In genomic region chr17:47254026-47254425, GRCm38 (mm10) we compare ENCODE assay signal across 27 mouse cellular contexts.
DNase-seq lines count a peak whose midpoint lies in the region; ATAC-seq lines count a peak whose summit lies in the region.
"Had no signal": no experiment of that assay in that cellular context is flagged by ENCODE, and none has a peak within 500 bp of the region (broad histone marks: within the 10 kb centered on the region; RNA-seq: fewer than 3 reads in every experiment).

No protein-coding gene starts in this region.

- peaks cover 15% of the 10 kb centered on the region for H3K36me3 ChIP-seq in hindbrain, embryonic 12.5 days
- H3K36me3 ChIP-seq in hindbrain, embryonic 11.5 days (ENCODE audit: control insufficient read depth, insufficient read depth, low read length) = no peaks in the 10 kb centered on the region
- no peaks in the 10 kb centered on the region for H3K36me3 ChIP-seq in hindbrain, embryonic 16.5 days (ENCODE audit: control insufficient read depth, insufficient read depth, low read length)

- H3K9ac ChIP-seq in hindbrain, embryonic 12.5 days = no peak overlapping the region
- H3K9ac ChIP-seq in hindbrain, embryonic 11.5 days (ENCODE audit: low read depth, low read length) = no peak overlapping the region
- H3K9ac ChIP-seq in hindbrain, embryonic 16.5 days (ENCODE audit: low read depth, low read length) = no peak overlapping the region
- H3K9ac ChIP-seq: embryonic facial prominence, embryonic 15.5 days; heart, embryonic 15.5 days; limb, embryonic 13.5 days; lung, embryonic 15.5 days; midbrain, embryonic 12.5 days; stomach, embryonic 15.5 days had no signal

- H3K27me3 ChIP-seq in hindbrain, embryonic 12.5 days = no peaks in the 10 kb centered on the region
- H3K27me3 ChIP-seq in hindbrain, embryonic 11.5 days (ENCODE audit: control insufficient read depth, insufficient read depth, low read length) = no peaks in the 10 kb centered on the region
- no peaks in the 10 kb centered on the region for H3K27me3 ChIP-seq in hindbrain, embryonic 16.5 days (replicated peaks; ENCODE audit: control insufficient read depth, insufficient read depth, low read length)
- H3K27me3 ChIP-seq: embryonic facial prominence, embryonic 15.5 days; heart, embryonic 15.5 days; limb, embryonic 13.5 days; lung, embryonic 15.5 days; midbrain, embryonic 12.5 days; stomach, embryonic 15.5 days had no signal

- ATAC-seq in hindbrain, embryonic 12.5 days (ENCODE audit: low FRiP score) = peak; percentile 63; the same call in 1 of the 2 replicates
- no peak for ATAC-seq in hindbrain, embryonic 11.5 days (ENCODE audit: low FRiP score)
- ATAC-seq in hindbrain, embryonic 16.5 days = peak; percentile 70
- ATAC-seq: activated CD4-positive, CD25-positive, alpha-beta regulatory T cell, adult 4 months; inflammation-experienced regulatory T-cells, adult 6 months had no signal

- no peaks in the 10 kb centered on the region for H3K9me3 ChIP-seq in hindbrain, embryonic 12.5 days (replicated peaks)
- H3K9me3 ChIP-seq in hindbrain, embryonic 11.5 days (ENCODE audit: control insufficient read depth, low read length) = no peaks in the 10 kb centered on the region
- H3K9me3 ChIP-seq in hindbrain, embryonic 16.5 days (ENCODE audit: control insufficient read depth, low read length) = no peaks in the 10 kb centered on the region
- H3K9me3 ChIP-seq: embryonic facial prominence, embryonic 10.5 days; embryonic facial prominence, embryonic 15.5 days; heart, embryonic 10.5 days; heart, embryonic 15.5 days; limb, embryonic 13.5 days; lung, embryonic 15.5 days; midbrain, embryonic 12.5 days; stomach, embryonic 15.5 days had no signal

- no peak overlapping the region for H3K4me2 ChIP-seq in hindbrain, embryonic 12.5 days (replicated peaks)
- no peak overlapping the region for H3K4me2 ChIP-seq in hindbrain, embryonic 11.5 days (replicated peaks; ENCODE audit: low read depth, low read length)
- H3K4me2 ChIP-seq in hindbrain, embryonic 16.5 days (ENCODE audit: low read length) = no peak overlapping the region
- H3K4me2 ChIP-seq: embryonic facial prominence, embryonic 15.5 days; heart, embryonic 15.5 days; limb, embryonic 13.5 days; liver, embryonic 11.5 days; lung, embryonic 15.5 days; midbrain, embryonic 12.5 days; stomach, embryonic 15.5 days had no signal

- 75% methylated on average over 11 of the region's 11 CpGs for WGBS in hindbrain, embryonic 12.5 days
- WGBS in hindbrain, embryonic 11.5 days = 90% methylated on average over 11 of the region's 11 CpGs
- WGBS in hindbrain, embryonic 16.5 days = 52% methylated on average over 11 of the region's 11 CpGs

- no peak overlapping the region for H3K27ac ChIP-seq in hindbrain, embryonic 12.5 days
- no peak overlapping the region for H3K27ac ChIP-seq in hindbrain, embryonic 11.5 days (ENCODE audit: low read depth, low read length)
- H3K27ac ChIP-seq in hindbrain, embryonic 16.5 days (ENCODE audit: low read depth, low read length) = no peak overlapping the region; the same call in 1 of the 2 replicates
- H3K27ac ChIP-seq: embryonic facial prominence, embryonic 10.5 days; embryonic facial prominence, embryonic 15.5 days; heart, embryonic 10.5 days; heart, embryonic 15.5 days; limb, embryonic 13.5 days; lung, embryonic 15.5 days; midbrain, embryonic 12.5 days; stomach, embryonic 15.5 days had no signal

- DNase-seq in hindbrain, embryonic 11.5 days (ENCODE audit: low spot score) = no peak
- DNase-seq in retina, postnatal 1 day = peak; percentile 46
- DNase-seq in retina, embryonic 14.5 days (ENCODE audit: low spot score) = no peak
- no peak for DNase-seq in testis, postnatal 14 days (ENCODE audit: low spot score)
- no peak for DNase-seq in kidney, postnatal 36 days
- DNase-seq: adrenal gland, adult 2 months; B cell, adult 2 months; cerebellum, adult 8-10 months; cerebellum, postnatal 25 days; gastrocnemius, postnatal 14 days; kidney, adult 11 months; kidney, postnatal 14 days; right cerebral cortex, postnatal 25 days; thymus, postnatal 25 days had no signal

- H3K4me1 ChIP-seq in hindbrain, embryonic 12.5 days = peaks cover 3% of the 10 kb centered on the region
- H3K4me1 ChIP-seq in hindbrain, embryonic 11.5 days (replicated peaks; ENCODE audit: control insufficient read depth, insufficient read depth, low read length) = no peaks in the 10 kb centered on the region
- peaks cover 7% of the 10 kb centered on the region for H3K4me1 ChIP-seq in hindbrain, embryonic 16.5 days (ENCODE audit: control insufficient read depth, insufficient read depth, low read depth, low read length)
- H3K4me1 ChIP-seq: embryonic facial prominence, embryonic 15.5 days; heart, embryonic 10.5 days; heart, embryonic 15.5 days; midbrain, embryonic 12.5 days; stomach, embryonic 15.5 days had no signal

- H3K4me3 ChIP-seq in hindbrain, embryonic 12.5 days = no peak overlapping the region
- H3K4me3 ChIP-seq in hindbrain, embryonic 11.5 days (ENCODE audit: low read depth, low read length) = no peak overlapping the region
- H3K4me3 ChIP-seq in hindbrain, embryonic 16.5 days (ENCODE audit: low read length) = no peak overlapping the region
- H3K4me3 ChIP-seq: embryonic facial prominence, embryonic 10.5 days; embryonic facial prominence, embryonic 15.5 days; heart, embryonic 10.5 days; heart, embryonic 15.5 days; limb, embryonic 13.5 days; lung, embryonic 15.5 days; midbrain, embryonic 12.5 days; stomach, embryonic 15.5 days had no signal
